In the genomic region with DNA sequence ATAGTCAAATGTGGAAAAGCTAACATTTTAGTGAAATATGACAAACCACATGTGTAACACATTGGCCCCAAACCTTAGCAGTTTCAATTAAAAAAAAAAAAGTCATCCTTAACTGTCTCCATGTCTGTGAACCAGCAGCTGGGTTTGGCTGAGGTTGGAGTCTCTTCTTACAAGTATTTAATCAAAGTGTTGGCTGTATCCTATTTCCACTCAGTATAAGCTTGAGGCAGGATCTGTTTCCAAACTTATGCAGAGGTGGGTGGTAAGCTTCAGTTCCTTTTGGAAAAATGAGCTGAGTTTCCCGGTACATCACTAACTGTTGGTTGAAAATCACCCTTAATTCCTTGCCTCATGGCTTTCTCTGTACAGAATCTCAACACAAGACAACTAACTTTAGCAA, we compare ENCODE assay signal across 12 mouse cellular contexts.
"Had no signal": no experiment of that assay in that cellular context is flagged by ENCODE, and none has a peak within 500 bp of the region (broad histone marks: within the 10 kb centered on the region; RNA-seq: fewer than 3 reads in every experiment).

No protein-coding gene starts in this region.

- DNase-seq: kidney, postnatal 14 days; kidney, postnatal 4 days; liver, embryonic 13.5 days; lung, adult 2 months; lung, postnatal 14 days; lung, postnatal 4 days; midbrain, embryonic 14.5 days; right cerebral cortex, postnatal 25 days; thymus, adult 18-20 months; thymus, postnatal 36 days had no signal

- H3K4me2 ChIP-seq: liver, embryonic 13.5 days; midbrain, embryonic 11.5 days had no signal

- H3K27ac ChIP-seq: liver, embryonic 13.5 days had no signal

- H3K36me3 ChIP-seq: liver, embryonic 13.5 days had no signal

- ATAC-seq: intestine, postnatal 0 days had no signal

- H3K4me3 ChIP-seq: liver, embryonic 13.5 days had no signal

- H3K4me1 ChIP-seq: liver, embryonic 13.5 days had no signal

- H3K9ac ChIP-seq: liver, embryonic 13.5 days had no signal

- H3K9me3 ChIP-seq: liver, embryonic 13.5 days had no signal

- H3K27me3 ChIP-seq: liver, embryonic 13.5 days had no signal
